Mouse (Mus musculus) heart, embryonic 11.5 days (tissue): ENCODE measurements at regions not wholly inside any gene's neighbourhood (a gene's known extent, or its start where the extent isn't known, plus 50 kb on each side); places are given as distances from the start of the nearest gene placed in this dataset.

ENCODE experiments used
- ATAC-seq: fragments of 200-750 bp; cut with Nextera tagmentation; replicated peaks from 2 replicates; pipeline ENCODE4 v1.8.0; 2017; ENCODE audit warnings: moderate library complexity; ENCODE audit not compliant: insufficient number of reproducible peaks, low FRiP score, low TSS enrichment
- H3K27ac ChIP-seq: fragments of 300-500 bp; sonication (generic); 2 replicates; pipeline ENCODE4 v1.5.1; 2014; ENCODE audit warnings: mild to moderate bottlenecking, low read depth, low read length
- H3K27me3 ChIP-seq: fragments of 300-500 bp; sonication (generic); 2 replicates; pipeline ENCODE4 v1.6.1; 2014; ENCODE audit warnings: mild to moderate bottlenecking, low read length, mixed read lengths; ENCODE audit not compliant: control insufficient read depth, insufficient read depth
- H3K36me3 ChIP-seq: fragments of 300-500 bp; sonication (generic); 2 replicates; pipeline ENCODE4 v1.6.1; 2014; ENCODE audit warnings: mild to moderate bottlenecking, low read length, moderate library complexity, mixed read lengths; ENCODE audit not compliant: control insufficient read depth, insufficient read depth
- H3K4me1 ChIP-seq: fragments of 300-500 bp; sonication (generic); 2 replicates; pipeline ENCODE4 v1.6.1; 2014; ENCODE audit warnings: low read length; ENCODE audit not compliant: control insufficient read depth, insufficient read depth
- H3K4me2 ChIP-seq: fragments of 300-500 bp; sonication (generic); 2 replicates; pipeline ENCODE4 v1.6.1; 2014; ENCODE audit warnings: mild to moderate bottlenecking, moderate library complexity
- H3K4me3 ChIP-seq: fragments of 300-500 bp; sonication (generic); 2 replicates; pipeline ENCODE4 v1.5.1; 2014; ENCODE audit warnings: low read depth, low read length
- H3K9ac ChIP-seq: fragments of 300-500 bp; sonication (generic); 2 replicates; pipeline ENCODE4 v1.6.1; 2014; ENCODE audit warnings: mild to moderate bottlenecking, low read depth, low read length, moderate library complexity
- H3K9me3 ChIP-seq: fragments of 300-500 bp; sonication (generic); replicated peaks from 2 replicates; pipeline ENCODE4 v1.6.1; 2016; ENCODE audit warnings: low read length; ENCODE audit not compliant: control insufficient read depth
- WGBS: fragments of 180-500 bp; shearing (Covaris S2); extraction: QIAGEN DNeasy Blood & Tissue Kit; methylation state at CpG from one replicate; pipeline ENCODE4 v1.1.7; 2014; ENCODE audit not compliant: insufficient replicate concordance; 5-methylcytosine and 5-hydroxymethylcytosine counted together

DNA sequence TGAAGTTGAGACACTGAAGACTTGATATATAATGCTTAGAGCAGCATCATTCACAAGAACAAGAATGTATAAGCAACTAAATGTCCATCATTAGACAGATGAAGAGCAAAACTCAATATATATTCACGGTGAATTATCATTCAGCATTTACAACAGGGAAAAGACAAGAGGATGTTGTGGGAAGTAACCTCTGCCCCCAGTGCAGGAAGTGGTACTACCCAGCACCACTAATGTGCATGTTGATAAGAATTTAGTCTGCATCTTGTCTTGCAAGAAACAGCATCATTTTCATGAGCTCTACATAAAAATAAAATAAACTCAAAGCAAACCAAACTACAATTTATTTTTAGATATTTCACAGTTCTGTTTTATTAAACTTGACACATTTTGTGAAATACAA is 359.8 kb upstream of the Epha7 start:
- Histone ChIP-seq H3K9me3 (no peaks in the 10 kb centered on the region), H3K9ac (no peak overlapping the region), H3K27me3 (no peaks in the 10 kb centered on the region), H3K4me3 (no peak overlapping the region), H3K4me1 (no peaks in the 10 kb centered on the region), H3K4me2 (no peak overlapping the region), H3K27ac (no peak overlapping the region), H3K36me3 (no peaks in the 10 kb centered on the region)
- 51% methylated on average over 1 of the region's 1 CpGs for whole genome bisulfite sequencing
- ATAC-seq = no peak

DNA sequence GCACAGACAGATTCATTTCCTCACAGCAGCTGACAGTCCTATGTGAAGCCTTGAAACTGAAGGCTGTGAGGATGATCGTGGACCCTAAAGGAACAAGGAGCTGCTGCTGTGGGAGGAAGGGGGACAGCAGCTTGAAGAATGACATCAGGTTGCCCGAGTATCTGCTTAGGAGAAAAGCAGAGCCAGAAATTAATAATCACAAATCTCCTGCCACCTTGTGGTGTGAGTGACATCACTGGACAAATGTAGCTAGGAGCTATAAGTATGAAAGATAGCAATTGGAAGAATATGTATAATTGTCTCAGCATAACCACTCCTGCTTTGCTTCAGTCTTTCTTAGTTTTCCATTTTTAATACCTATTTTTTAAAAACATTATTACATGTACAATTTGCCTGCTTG is 356.6 kb upstream of the Epha7 start:
- Histone ChIP-seq H3K9me3 (no peaks in the 10 kb centered on the region), H3K27ac (no peak overlapping the region), H3K4me3 (no peak overlapping the region), H3K27me3 (no peaks in the 10 kb centered on the region), H3K36me3 (no peaks in the 10 kb centered on the region), H3K9ac (no peak overlapping the region), H3K4me1 (no peaks in the 10 kb centered on the region), H3K4me2 (no peak overlapping the region)
- ATAC-seq = no peak
- 41% methylated on average over 2 of the region's 2 CpGs for WGBS
